Mouse (Mus musculus) hindbrain, embryonic 16.5 days (tissue): ENCODE data around the gene Gas8. TPM values are rescaled to one million over a fixed set of nuclear protein-coding genes. Genes with fewer than 3 reads are reported as not detected.
"Not testable (repeated sequence)": the region's sequence is repeated elsewhere in the genome, so short reads cannot be mapped to it uniquely, and the experiment has no call there.

ENCODE experiments used
- ATAC-seq: fragments of 200-750 bp; cut with Nextera tagmentation; 2 replicates; pipeline ENCODE4 v1.8.0; 2017; ENCODE audit warnings: moderate TSS enrichment, moderate library complexity
- H3K27ac ChIP-seq: fragments of 300-500 bp; sonication (generic); 2 replicates; pipeline ENCODE4 v1.5.1; 2014; ENCODE audit warnings: low read depth, mild to moderate bottlenecking, control low read depth, low read length, moderate library complexity
- H3K27me3 ChIP-seq: fragments of 300-500 bp; sonication (generic); replicated peaks from 2 replicates; pipeline ENCODE4 v1.6.1; 2014; ENCODE audit warnings: low read length; ENCODE audit not compliant: control insufficient read depth, insufficient read depth
- H3K36me3 ChIP-seq: fragments of 300-500 bp; sonication (generic); 2 replicates; pipeline ENCODE4 v1.6.1; 2014; ENCODE audit warnings: mild to moderate bottlenecking, low read length, moderate library complexity, mixed read lengths; ENCODE audit not compliant: control insufficient read depth, insufficient read depth
- H3K4me1 ChIP-seq: fragments of 300-500 bp; sonication (generic); 2 replicates; pipeline ENCODE4 v1.6.1; 2014; ENCODE audit warnings: low read depth, low read length; ENCODE audit not compliant: control insufficient read depth, insufficient read depth
- H3K4me2 ChIP-seq: fragments of 300-500 bp; sonication (generic); 2 replicates; pipeline ENCODE4 v1.6.1; 2014; ENCODE audit warnings: mild to moderate bottlenecking, low read length, control low read depth, moderate library complexity
- H3K4me3 ChIP-seq: fragments of 300-500 bp; sonication (generic); 2 replicates; pipeline ENCODE4 v1.5.1; 2014; ENCODE audit warnings: mild to moderate bottlenecking, low read length, control low read depth, moderate library complexity
- H3K9ac ChIP-seq: fragments of 300-500 bp; sonication (generic); 2 replicates; pipeline ENCODE4 v1.6.1; 2014; ENCODE audit warnings: low read depth, mild to moderate bottlenecking, control low read depth, low read length, moderate library complexity
- H3K9me3 ChIP-seq: fragments of 300-500 bp; sonication (generic); 2 replicates; pipeline ENCODE4 v1.6.1; 2014; ENCODE audit warnings: mild to moderate bottlenecking, low read length, moderate library complexity; ENCODE audit not compliant: control insufficient read depth
- WGBS: fragments of 180-500 bp; shearing (Covaris S2); extraction: QIAGEN DNeasy Blood & Tissue Kit; methylation state at CpG from one replicate; pipeline ENCODE4 v1.1.7; 2014; 5-methylcytosine and 5-hydroxymethylcytosine counted together
- polyA plus RNA-seq: library from polyadenylated mRNA; unstranded; fragments of >200 nt; fragmentation: Nextera tagmentation; extraction: Ambion mirVana; gene quantifications from 2 replicates; pipeline ENCODE4 v1.2.1, GENCODE M21; 2015

Gas8 gene
- polyA plus RNA-seq: 40.9 and 44.1 TPM in 2 replicates

- Histone ChIP-seq H3K9ac (peak within 1 kb of the TSS; percentile 85), H3K4me3 (peak within 1 kb of the TSS; percentile 81), H3K9me3 (no peaks in the 10 kb centered on the region), H3K27me3 (no peaks in the 10 kb centered on the region), H3K27ac (peak within 1 kb of the TSS; percentile 57; the same call in 1 of the 2 replicates), H3K36me3 (peaks cover 9% of the 10 kb centered on the region), H3K4me1 (peaks cover 18% of the 10 kb centered on the region), H3K4me2 (peak within 1 kb of the TSS; percentile 90)
- under 1% methylated on average over 19 of the region's 20 CpGs for WGBS
- ATAC-seq: peak; percentile 90
These were observed at the start of gene Gas8 for GRCm38 (mm10) chr8:123518667-123519066. Gene Gas8, plus strand, starts transcription at chr8:123518834.

- not testable (repeated sequence) for H3K36me3 ChIP-seq, ATAC-seq, H3K4me3 ChIP-seq, H3K27me3 ChIP-seq, H3K9me3 ChIP-seq, H3K4me2 ChIP-seq, H3K9ac ChIP-seq, H3K4me1 ChIP-seq, H3K27ac ChIP-seq
- WGBS: 76% methylated on average over 6 of the region's 6 CpGs
These were observed 45.6 kb upstream of the Gas8 start for GRCm38 (mm10) chr8:123472991-123473390.

- H3K27me3 ChIP-seq, H3K9ac ChIP-seq, ATAC-seq, H3K9me3 ChIP-seq, H3K4me2 ChIP-seq, H3K27ac ChIP-seq, H3K4me3 ChIP-seq, H3K36me3 ChIP-seq: not testable (repeated sequence)
- peaks cover 17% of the 10 kb centered on the region for H3K4me1 ChIP-seq
- whole genome bisulfite sequencing: 71% methylated on average over 5 of the region's 5 CpGs
These were observed 44.1 kb upstream of the Gas8 start for GRCm38 (mm10) chr8:123474549-123474948.

- Histone ChIP-seq H3K27me3 (no peaks in the 10 kb centered on the region), H3K9ac (peak overlapping the region; percentile 92), H3K4me2 (peak overlapping the region; percentile 88), H3K4me1 (peaks cover 17% of the 10 kb centered on the region), H3K9me3 (no peaks in the 10 kb centered on the region), H3K4me3 (peak overlapping the region; percentile 74), H3K36me3 (peaks cover 7% of the 10 kb centered on the region), H3K27ac (peak overlapping the region; percentile 98)
- WGBS: 5% methylated on average over 34 of the region's 34 CpGs
- ATAC-seq: peak; percentile 64
These were observed 41.5 kb upstream of the Gas8 start for GRCm38 (mm10) chr8:123476911-123477736.

- ATAC-seq: peak; percentile 90
- peak within 1 kb of the TSS; percentile 92 for H3K9ac ChIP-seq
- under 1% methylated on average over 47 of the region's 58 CpGs for WGBS
- no peaks in the 10 kb centered on the region for H3K27me3 ChIP-seq
- peaks cover 17% of the 10 kb centered on the region for H3K4me1 ChIP-seq
- H3K4me2 ChIP-seq: peak within 1 kb of the TSS; percentile 88
- H3K4me3 ChIP-seq: peak within 1 kb of the TSS; percentile 74
- H3K9me3 ChIP-seq: no peaks in the 10 kb centered on the region
- H3K27ac ChIP-seq: peak within 1 kb of the TSS; percentile 98
- peaks cover 9% of the 10 kb centered on the region for H3K36me3 ChIP-seq
These were observed 40.8 kb upstream of the Gas8 start, which contains the start of gene Afg3l1 for GRCm38 (mm10) chr8:123477737-123478258. Gene Afg3l1, plus strand, starts transcription at chr8:123477903.

- Histone ChIP-seq H3K27ac (peak overlapping the region; percentile 98), H3K4me2 (peak overlapping the region; percentile 88), H3K36me3 (peaks cover 12% of the 10 kb centered on the region), H3K9me3 (no peaks in the 10 kb centered on the region), H3K4me3 (peak overlapping the region; percentile 74), H3K9ac (peak overlapping the region; percentile 92), H3K4me1 (peaks cover 17% of the 10 kb centered on the region), H3K27me3 (no peaks in the 10 kb centered on the region)
- 40% methylated on average over 16 of the region's 16 CpGs for WGBS
- no peak for ATAC-seq
These were observed 40.0 kb upstream of the Gas8 start for GRCm38 (mm10) chr8:123478456-123479218.

GRCm38 (mm10) chr8:123482627-123483026, 36.0 kb upstream of the Gas8 start:
- ATAC-seq: no peak
- Histone ChIP-seq H3K4me3 (no peak overlapping the region), H3K27ac (no peak overlapping the region), H3K4me2 (no peak overlapping the region), H3K4me1 (peaks cover 11% of the 10 kb centered on the region), H3K36me3 (peaks cover 33% of the 10 kb centered on the region), H3K9ac (no peak overlapping the region), H3K9me3 (no peaks in the 10 kb centered on the region), H3K27me3 (no peaks in the 10 kb centered on the region)
- WGBS: 90% methylated on average over 7 of the region's 7 CpGs

GRCm38 (mm10) chr8:123491280-123492075, 27.2 kb upstream of the Gas8 start:
- WGBS: 95% methylated on average over 15 of the region's 15 CpGs
- H3K4me2 ChIP-seq: no peak overlapping the region
- no peak overlapping the region for H3K27ac ChIP-seq
- H3K4me1 ChIP-seq: no peaks in the 10 kb centered on the region
- H3K27me3 ChIP-seq: no peaks in the 10 kb centered on the region
- H3K9me3 ChIP-seq: no peaks in the 10 kb centered on the region
- H3K36me3 ChIP-seq: peaks cover 68% of the 10 kb centered on the region
- no peak overlapping the region for H3K4me3 ChIP-seq
- ATAC-seq: no peak
- no peak overlapping the region for H3K9ac ChIP-seq
